Mouse (Mus musculus): ENCODE measurements at regions not wholly inside any gene's neighbourhood (a gene's known extent, or its start where the extent isn't known, plus 50 kb on each side); places are given as distances from the start of the nearest gene placed in this dataset.

GRCm38 (mm10) chr7:70178006-70178405, 188.5 kb downstream of the Nr2f2 start:
- TF ChIP-seq TAL1 (IDR thresholded peaks at IDR 0.05; ENCODE audit: low read length) (no peak), GATA1 (IDR thresholded peaks at IDR 0.05; ENCODE audit: low read length) (no peak)

Measured in erythroblast, embryonic 14.5 days (primary cell).